Mouse (Mus musculus): ENCODE measurements at regions not wholly inside any gene's neighbourhood (a gene's known extent, or its start where the extent isn't known, plus 50 kb on each side); places are given as distances from the start of the nearest gene placed in this dataset.
A peak's percentile ranks its signal among the peaks of the same experiment; 100 is the strongest.

DNA sequence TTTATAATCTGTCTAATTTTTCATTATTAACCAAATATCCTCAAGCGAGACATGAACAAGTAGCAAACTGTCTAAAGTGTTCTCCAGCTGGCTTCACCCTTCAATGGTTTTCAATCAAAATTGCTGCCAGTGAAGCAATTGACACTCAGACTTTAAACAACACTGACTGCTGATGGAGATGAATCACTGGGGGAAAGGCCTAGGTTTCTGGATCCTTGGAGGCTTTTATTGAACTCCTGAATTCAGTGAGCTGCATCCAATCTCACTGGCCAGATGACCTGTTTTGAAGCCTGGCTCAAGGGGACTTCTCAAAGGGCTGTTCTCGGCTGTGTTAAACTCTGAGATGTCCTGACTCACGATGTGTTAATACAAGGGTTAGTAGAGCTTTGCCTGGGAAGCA is 134.5 kb upstream of the Tnfaip3 start:
- H3K4me3 ChIP-seq (replicated peaks) = no peak overlapping the region
- H3K4me1 ChIP-seq = peaks cover 21% of the 10 kb centered on the region
- no peaks in the 10 kb centered on the region for H3K27me3 ChIP-seq (replicated peaks)
- no peaks in the 10 kb centered on the region for H3K36me3 ChIP-seq (replicated peaks; ENCODE audit: low read length)
- TF ChIP-seq FLI1 (IDR thresholded peaks at IDR 0.05; ENCODE audit: low read length) (no peak), GATA1 (IDR thresholded peaks at IDR 0.05; ENCODE audit: borderline replicate concordance, low read length) (no peak)
- no peaks in the 10 kb centered on the region for H3K9me3 ChIP-seq

GRCm38 (mm10) chr10:19149196-19149869 is 133.9 kb upstream of the Tnfaip3 start:
- Histone ChIP-seq H3K9me3 (no peaks in the 10 kb centered on the region), H3K4me3 (replicated peaks) (no peak overlapping the region), H3K27me3 (replicated peaks) (no peaks in the 10 kb centered on the region), H3K4me1 (peaks cover 22% of the 10 kb centered on the region), H3K36me3 (replicated peaks; ENCODE audit: low read length) (no peaks in the 10 kb centered on the region)
- TF ChIP-seq FLI1 (IDR thresholded peaks at IDR 0.05; ENCODE audit: low read length) = no peak
- TF ChIP-seq GATA1 (IDR thresholded peaks at IDR 0.05; ENCODE audit: borderline replicate concordance, low read length) = no peak

- no peaks in the 10 kb centered on the region for H3K27me3 ChIP-seq (replicated peaks)
- peaks cover 46% of the 10 kb centered on the region for H3K4me1 ChIP-seq
- TF ChIP-seq FLI1 (IDR thresholded peaks at IDR 0.05; ENCODE audit: low read length) = no peak
- TF ChIP-seq GATA1 (IDR thresholded peaks at IDR 0.05; ENCODE audit: borderline replicate concordance, low read length) = no peak
- H3K9me3 ChIP-seq = no peaks in the 10 kb centered on the region
- no peak overlapping the region for H3K4me3 ChIP-seq (replicated peaks)
- H3K36me3 ChIP-seq (replicated peaks; ENCODE audit: low read length) = no peaks in the 10 kb centered on the region
Observed at GRCm38 (mm10) chr10:19141481-19141880, 126.0 kb upstream of the Tnfaip3 start.

GRCm38 (mm10) chr10:19140628-19141027 is 125.2 kb upstream of the Tnfaip3 start:
- Histone ChIP-seq H3K4me3 (replicated peaks) (peak overlapping the region; percentile 65), H3K4me1 (peaks cover 46% of the 10 kb centered on the region), H3K27me3 (replicated peaks) (no peaks in the 10 kb centered on the region), H3K9me3 (no peaks in the 10 kb centered on the region), H3K36me3 (replicated peaks; ENCODE audit: low read length) (no peaks in the 10 kb centered on the region)
- TF ChIP-seq GATA1 (IDR thresholded peaks at IDR 0.05; ENCODE audit: borderline replicate concordance, low read length) (no peak), FLI1 (IDR thresholded peaks at IDR 0.05; ENCODE audit: low read length) (no peak)

DNA sequence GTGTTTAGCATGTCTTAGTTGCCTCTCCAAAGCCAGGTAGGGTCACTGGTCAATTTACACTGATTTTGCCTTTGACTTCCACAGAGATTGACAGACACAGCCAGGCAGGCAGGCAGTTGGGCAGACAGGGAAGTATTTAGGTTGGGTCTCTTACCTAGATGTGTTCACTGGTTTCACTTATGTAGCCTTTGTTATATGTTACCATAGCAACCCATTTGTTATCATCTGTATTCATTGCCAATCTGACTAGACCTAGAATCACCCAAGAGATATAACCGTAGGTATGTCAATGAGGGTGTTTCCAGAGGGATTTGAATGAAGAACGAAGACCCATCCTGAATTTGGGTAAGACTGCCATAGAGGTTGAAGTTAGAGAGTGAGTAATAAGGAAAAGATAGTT is 123.8 kb upstream of the Tnfaip3 start:
- no peaks in the 10 kb centered on the region for H3K36me3 ChIP-seq (replicated peaks; ENCODE audit: low read length)
- H3K27me3 ChIP-seq (replicated peaks) = no peaks in the 10 kb centered on the region
- TF ChIP-seq GATA1 (IDR thresholded peaks at IDR 0.05; ENCODE audit: borderline replicate concordance, low read length) (no peak), FLI1 (IDR thresholded peaks at IDR 0.05; ENCODE audit: low read length) (no peak)
- H3K4me3 ChIP-seq (replicated peaks) = no peak overlapping the region
- H3K9me3 ChIP-seq = no peaks in the 10 kb centered on the region
- H3K4me1 ChIP-seq = peaks cover 42% of the 10 kb centered on the region

DNA sequence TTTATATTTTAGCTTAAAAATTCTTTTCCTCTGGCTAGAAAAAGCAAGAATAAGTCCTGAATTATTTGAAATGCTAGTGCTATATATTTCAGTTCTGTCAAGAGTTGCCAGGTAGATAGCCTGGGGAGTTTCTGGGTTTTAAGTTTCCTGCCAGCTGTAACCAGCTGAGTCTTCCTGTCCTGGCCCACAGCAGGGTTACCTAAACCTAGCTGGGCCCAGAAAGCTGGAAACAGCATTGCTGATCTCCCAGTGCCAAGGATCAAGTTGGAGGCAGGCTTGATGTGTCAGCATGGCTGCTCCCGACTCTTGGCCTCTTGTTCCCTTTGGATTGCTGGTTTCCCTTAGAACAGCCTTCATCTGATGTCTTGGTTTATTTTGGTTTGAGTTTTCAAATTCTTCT is 122.8 kb upstream of the Tnfaip3 start:
- Histone ChIP-seq H3K9me3 (no peaks in the 10 kb centered on the region), H3K36me3 (replicated peaks; ENCODE audit: low read length) (no peaks in the 10 kb centered on the region), H3K4me1 (peaks cover 36% of the 10 kb centered on the region), H3K4me3 (replicated peaks) (no peak overlapping the region), H3K27me3 (replicated peaks) (no peaks in the 10 kb centered on the region)
- TF ChIP-seq GATA1 (IDR thresholded peaks at IDR 0.05; ENCODE audit: borderline replicate concordance, low read length) = no peak
- TF ChIP-seq FLI1 (IDR thresholded peaks at IDR 0.05; ENCODE audit: low read length) = no peak

GRCm38 (mm10) chr10:19127581-19128291 is 112.3 kb upstream of the Tnfaip3 start:
- TF ChIP-seq GATA1 (IDR thresholded peaks at IDR 0.05; ENCODE audit: borderline replicate concordance, low read length) (no peak), FLI1 (IDR thresholded peaks at IDR 0.05; ENCODE audit: low read length) (no peak)
- Histone ChIP-seq H3K9me3 (no peaks in the 10 kb centered on the region), H3K4me1 (peaks cover 42% of the 10 kb centered on the region), H3K36me3 (replicated peaks; ENCODE audit: low read length) (no peaks in the 10 kb centered on the region), H3K27me3 (replicated peaks) (no peaks in the 10 kb centered on the region), H3K4me3 (replicated peaks) (no peak overlapping the region)

GRCm38 (mm10) chr10:19126922-19127321 is 111.5 kb upstream of the Tnfaip3 start:
- Histone ChIP-seq H3K27me3 (replicated peaks) (no peaks in the 10 kb centered on the region), H3K4me1 (peaks cover 50% of the 10 kb centered on the region), H3K36me3 (replicated peaks; ENCODE audit: low read length) (no peaks in the 10 kb centered on the region), H3K4me3 (replicated peaks) (no peak overlapping the region), H3K9me3 (no peaks in the 10 kb centered on the region)
- no peak for TF ChIP-seq FLI1 (IDR thresholded peaks at IDR 0.05; ENCODE audit: low read length)
- no peak for TF ChIP-seq GATA1 (IDR thresholded peaks at IDR 0.05; ENCODE audit: borderline replicate concordance, low read length)

- Histone ChIP-seq H3K4me1 (peaks cover 55% of the 10 kb centered on the region), H3K4me3 (replicated peaks) (no peak overlapping the region), H3K27me3 (replicated peaks) (no peaks in the 10 kb centered on the region), H3K9me3 (no peaks in the 10 kb centered on the region), H3K36me3 (replicated peaks; ENCODE audit: low read length) (no peaks in the 10 kb centered on the region)
- TF ChIP-seq FLI1 (IDR thresholded peaks at IDR 0.05; ENCODE audit: low read length) (no peak), GATA1 (IDR thresholded peaks at IDR 0.05; ENCODE audit: borderline replicate concordance, low read length) (no peak)
Observed at GRCm38 (mm10) chr10:19126438-19126837, 111.0 kb upstream of the Tnfaip3 start.

- no peak overlapping the region for H3K4me3 ChIP-seq (replicated peaks)
Observed at GRCm38 (mm10) chr10:19123691-19124090, 108.2 kb upstream of the Tnfaip3 start.

More at GRCm38 (mm10) chr10:19123691-19124090, 108.2 kb upstream of the Tnfaip3 start:
- H3K36me3 ChIP-seq (replicated peaks; ENCODE audit: low read length) = no peaks in the 10 kb centered on the region
- TF ChIP-seq GATA1 (IDR thresholded peaks at IDR 0.05; ENCODE audit: borderline replicate concordance, low read length) = no peak
- peaks cover 78% of the 10 kb centered on the region for H3K4me1 ChIP-seq
- H3K27me3 ChIP-seq (replicated peaks) = no peaks in the 10 kb centered on the region
- H3K9me3 ChIP-seq = no peaks in the 10 kb centered on the region
